Mouse (Mus musculus) hindbrain, embryonic 12.5 days (tissue): ENCODE measurements around the gene Gpr132. TPM values are rescaled to one million over a fixed set of nuclear protein-coding genes. Genes with fewer than 3 reads are reported as not detected.

ENCODE experiments used
- ATAC-seq: fragments of 200-750 bp; cut with Nextera tagmentation; 2 replicates; pipeline ENCODE4 v1.8.0; 2017; ENCODE audit warnings: moderate TSS enrichment; ENCODE audit not compliant: low FRiP score
- H3K27ac ChIP-seq: fragments of 300-500 bp; sonication (generic); 2 replicates; pipeline ENCODE4 v1.5.1; 2016; ENCODE audit warnings: mild to moderate bottlenecking
- H3K27me3 ChIP-seq: fragments of 300-500 bp; sonication (generic); 2 replicates; pipeline ENCODE4 v1.6.1; 2016; ENCODE audit warnings: mild to moderate bottlenecking
- H3K36me3 ChIP-seq: fragments of 300-500 bp; sonication (generic); 2 replicates; pipeline ENCODE4 v1.6.1; 2016; ENCODE audit warnings: mild to moderate bottlenecking
- H3K4me1 ChIP-seq: fragments of 300-500 bp; sonication (generic); 2 replicates; pipeline ENCODE4 v1.6.1; 2016
- H3K4me2 ChIP-seq: fragments of 300-500 bp; sonication (generic); replicated peaks from 2 replicates; pipeline ENCODE4 v1.6.1; 2016; ENCODE audit warnings: mild to moderate bottlenecking
- H3K4me3 ChIP-seq: fragments of 300-500 bp; sonication (generic); 2 replicates; pipeline ENCODE4 v1.5.1; 2016; ENCODE audit warnings: mild to moderate bottlenecking
- H3K9ac ChIP-seq: fragments of 300-500 bp; sonication (generic); 2 replicates; pipeline ENCODE4 v1.6.1; 2016; ENCODE audit warnings: mild to moderate bottlenecking, moderate library complexity
- H3K9me3 ChIP-seq: fragments of 300-500 bp; sonication (generic); replicated peaks from 2 replicates; pipeline ENCODE4 v1.6.1; 2016; ENCODE audit warnings: mild to moderate bottlenecking
- WGBS: fragments of 180-500 bp; shearing (Covaris S2); methylation state at CpG from one replicate; pipeline ENCODE4 v1.1.7; 2016; 5-methylcytosine and 5-hydroxymethylcytosine counted together
- polyA plus RNA-seq: library from polyadenylated mRNA; unstranded; fragments of >200 nt; fragmentation: Nextera tagmentation; extraction: Ambion mirVana; gene quantifications from 2 replicates; pipeline ENCODE4 v1.2.1, GENCODE M21; 2016

Gene Gpr132
- polyA plus RNA-seq, 1 experiment from 2014 or later: not detected

- Histone ChIP-seq H3K9ac (no peak overlapping the region), H3K9me3 (no peaks in the 10 kb centered on the region), H3K4me3 (no peak overlapping the region), H3K4me1 (peaks cover 14% of the 10 kb centered on the region), H3K27me3 (no peaks in the 10 kb centered on the region), H3K27ac (no peak overlapping the region), H3K4me2 (no peak overlapping the region), H3K36me3 (no peaks in the 10 kb centered on the region)
- 59% methylated on average over 4 of the region's 4 CpGs for whole genome bisulfite sequencing
- no peak for ATAC-seq
Observed at GRCm38 (mm10) chr12:112898960-112899359, 30.9 kb upstream of the Gpr132 start.

- peak overlapping the region; percentile 23; the same call in 1 of the 2 replicates for H3K27ac ChIP-seq
- no peaks in the 10 kb centered on the region for H3K36me3 ChIP-seq
- no peaks in the 10 kb centered on the region for H3K9me3 ChIP-seq
- WGBS: 69% methylated on average over 12 of the region's 12 CpGs
- H3K27me3 ChIP-seq: no peaks in the 10 kb centered on the region
- no peak overlapping the region for H3K9ac ChIP-seq
- no peak for ATAC-seq
- H3K4me1 ChIP-seq: peaks cover 14% of the 10 kb centered on the region
- H3K4me3 ChIP-seq: no peak overlapping the region
- H3K4me2 ChIP-seq: peak overlapping the region; percentile 36; the same call in 1 of the 2 replicates
Observed at GRCm38 (mm10) chr12:112898351-112898750, 30.3 kb upstream of the Gpr132 start.

GRCm38 (mm10) chr12:112897522-112898212, 29.6 kb upstream of the Gpr132 start:
- 37% methylated on average over 16 of the region's 16 CpGs for WGBS
- H3K4me2 ChIP-seq: peak overlapping the region; percentile 36
- 0 out of 2 replicates have a peak overlapping the region, but pooled peaks have one; percentile 23 for H3K27ac ChIP-seq
- H3K9ac ChIP-seq: no peak overlapping the region
- peaks cover 14% of the 10 kb centered on the region for H3K4me1 ChIP-seq
- ATAC-seq: peak; percentile 69
- no peaks in the 10 kb centered on the region for H3K27me3 ChIP-seq
- H3K4me3 ChIP-seq: no peak overlapping the region
- H3K9me3 ChIP-seq: no peaks in the 10 kb centered on the region
- no peaks in the 10 kb centered on the region for H3K36me3 ChIP-seq

DNA sequence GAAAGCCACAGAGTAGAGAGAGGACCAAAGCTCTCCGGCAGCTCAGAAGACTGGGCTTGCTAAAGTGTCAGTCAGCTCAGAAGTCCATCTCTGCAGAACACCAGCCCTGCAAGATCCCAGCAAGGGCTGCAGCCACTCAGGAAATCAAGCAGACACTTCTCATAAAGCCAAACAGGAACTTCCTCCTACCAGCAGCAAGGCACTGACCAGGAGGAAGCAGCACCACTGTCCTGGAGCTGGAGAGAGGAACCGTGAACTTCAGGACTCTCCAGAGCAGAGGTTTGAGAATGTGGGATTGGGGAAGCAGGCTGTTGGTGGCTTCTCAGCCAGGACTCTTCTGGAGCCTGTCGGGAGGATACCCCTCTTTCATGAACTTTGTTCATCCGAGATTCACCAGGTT, 26.9 kb upstream of the Gpr132 start:
- Histone ChIP-seq H3K36me3 (no peaks in the 10 kb centered on the region), H3K27ac (no peak overlapping the region), H3K4me2 (no peak overlapping the region), H3K4me1 (peaks cover 11% of the 10 kb centered on the region), H3K4me3 (no peak overlapping the region), H3K27me3 (no peaks in the 10 kb centered on the region), H3K9ac (no peak overlapping the region), H3K9me3 (no peaks in the 10 kb centered on the region)
- ATAC-seq: no peak
- WGBS: 86% methylated on average over 4 of the region's 4 CpGs

DNA sequence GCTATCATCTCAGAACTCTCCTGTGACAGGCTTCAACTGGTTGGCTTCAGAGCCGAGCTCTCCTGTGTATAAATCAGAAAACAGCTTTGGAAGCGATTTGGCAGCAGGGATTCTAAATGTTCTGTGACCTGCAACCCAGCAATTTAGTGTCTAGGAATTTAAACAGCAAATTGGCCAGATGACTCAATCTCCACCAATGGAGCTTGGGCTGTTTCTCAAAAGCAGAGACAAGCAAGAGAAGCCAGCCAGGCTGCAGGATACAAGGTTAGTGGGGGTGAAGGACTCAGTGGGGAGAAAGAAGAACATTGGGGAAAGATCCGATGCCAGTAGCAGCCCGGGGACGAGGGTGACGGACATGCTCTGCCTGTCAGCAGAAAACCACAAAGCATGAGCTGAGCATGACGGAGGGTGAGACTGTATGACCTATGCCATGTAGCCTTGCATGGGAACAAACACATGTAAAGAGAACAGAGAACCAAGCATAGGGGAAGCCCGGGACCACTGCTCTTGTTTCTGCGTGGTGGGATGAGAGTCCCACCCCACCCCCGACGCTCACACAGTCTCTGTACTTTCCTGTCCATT, 26.4 kb upstream of the Gpr132 start:
- Histone ChIP-seq H3K4me1 (peaks cover 11% of the 10 kb centered on the region), H3K4me3 (no peak overlapping the region), H3K27ac (no peak overlapping the region), H3K4me2 (no peak overlapping the region), H3K9ac (no peak overlapping the region), H3K36me3 (no peaks in the 10 kb centered on the region), H3K9me3 (no peaks in the 10 kb centered on the region), H3K27me3 (no peaks in the 10 kb centered on the region)
- no peak for ATAC-seq
- 73% methylated on average over 11 of the region's 11 CpGs for WGBS

- Histone ChIP-seq H3K4me3 (no peak overlapping the region), H3K4me1 (no peaks in the 10 kb centered on the region), H3K27me3 (peaks cover 3% of the 10 kb centered on the region), H3K9ac (no peak overlapping the region), H3K27ac (no peak overlapping the region), H3K9me3 (no peaks in the 10 kb centered on the region), H3K36me3 (no peaks in the 10 kb centered on the region), H3K4me2 (no peak overlapping the region)
- no peak for ATAC-seq
- 64% methylated on average over 7 of the region's 7 CpGs for WGBS
Observed at GRCm38 (mm10) chr12:112885465-112885864, 17.4 kb upstream of the Gpr132 start.

- Histone ChIP-seq H3K36me3 (no peaks in the 10 kb centered on the region), H3K27ac (no peak overlapping the region), H3K27me3 (peaks cover 44% of the 10 kb centered on the region), H3K4me3 (no peak overlapping the region), H3K9me3 (no peaks in the 10 kb centered on the region), H3K4me1 (peaks cover 15% of the 10 kb centered on the region), H3K4me2 (no peak overlapping the region), H3K9ac (no peak overlapping the region)
- no peak for ATAC-seq
- WGBS: 71% methylated on average over 6 of the region's 6 CpGs
Observed at GRCm38 (mm10) chr12:112881301-112881815, 13.3 kb upstream of the Gpr132 start.

- no peaks in the 10 kb centered on the region for H3K9me3 ChIP-seq
- 73% methylated on average over 4 of the region's 4 CpGs for WGBS
- H3K27ac ChIP-seq: no peak overlapping the region
- H3K36me3 ChIP-seq: no peaks in the 10 kb centered on the region
- no peak overlapping the region for H3K9ac ChIP-seq
- peaks cover 51% of the 10 kb centered on the region for H3K27me3 ChIP-seq
- H3K4me3 ChIP-seq: no peak overlapping the region
- no peak for ATAC-seq
- peaks cover 18% of the 10 kb centered on the region for H3K4me1 ChIP-seq
- H3K4me2 ChIP-seq: no peak overlapping the region
Observed at GRCm38 (mm10) chr12:112880661-112881060, 12.6 kb upstream of the Gpr132 start.

GRCm38 (mm10) chr12:112879731-112880130, 11.7 kb upstream of the Gpr132 start:
- Histone ChIP-seq H3K4me2 (no peak overlapping the region), H3K9me3 (no peaks in the 10 kb centered on the region), H3K4me1 (peaks cover 18% of the 10 kb centered on the region), H3K27me3 (peaks cover 60% of the 10 kb centered on the region), H3K27ac (no peak overlapping the region), H3K9ac (no peak overlapping the region), H3K4me3 (no peak overlapping the region), H3K36me3 (no peaks in the 10 kb centered on the region)
- no peak for ATAC-seq
- WGBS: 81% methylated on average over 5 of the region's 5 CpGs

- no peak overlapping the region for H3K27ac ChIP-seq
- no peak for ATAC-seq
- WGBS: under 1% methylated on average over 37 of the region's 37 CpGs
- H3K9ac ChIP-seq: peak overlapping the region; percentile 54
- H3K4me2 ChIP-seq: peak overlapping the region; percentile 64
- peak overlapping the region; percentile 35 for H3K4me3 ChIP-seq
- H3K36me3 ChIP-seq: no peaks in the 10 kb centered on the region
- no peaks in the 10 kb centered on the region for H3K9me3 ChIP-seq
- peaks cover 81% of the 10 kb centered on the region for H3K27me3 ChIP-seq
- peaks cover 26% of the 10 kb centered on the region for H3K4me1 ChIP-seq
Observed at GRCm38 (mm10) chr12:112877607-112878020, 9.6 kb upstream of the Gpr132 start.

DNA sequence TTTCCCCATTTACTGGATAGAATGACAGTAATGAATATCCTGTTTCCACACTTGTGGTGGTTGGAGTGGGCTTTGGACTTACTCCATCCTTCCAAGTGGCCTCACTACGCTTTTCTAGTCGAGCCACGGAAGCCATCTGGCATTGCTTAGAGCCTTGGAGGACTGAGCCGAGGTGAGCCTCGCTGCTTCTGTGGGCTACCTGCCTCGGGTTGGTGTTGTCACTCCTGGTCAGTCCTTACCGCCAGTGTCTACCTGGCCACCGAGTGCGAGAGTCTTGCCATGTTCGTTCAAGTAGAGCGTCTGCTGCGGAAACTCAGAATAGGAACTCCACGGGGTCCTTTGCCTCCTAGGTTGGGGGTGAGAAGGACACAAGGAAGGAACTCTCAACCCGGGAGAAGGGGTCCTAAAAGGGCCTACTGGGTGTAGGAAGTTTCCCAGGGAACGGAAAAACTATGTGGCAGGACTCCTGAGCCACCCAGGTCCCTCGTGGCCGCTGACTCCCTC, 9.1 kb upstream of the Gpr132 start:
- peaks cover 81% of the 10 kb centered on the region for H3K27me3 ChIP-seq
- peaks cover 26% of the 10 kb centered on the region for H3K4me1 ChIP-seq
- peak overlapping the region; percentile 54 for H3K9ac ChIP-seq
- ATAC-seq: no peak
- no peaks in the 10 kb centered on the region for H3K9me3 ChIP-seq
- H3K4me2 ChIP-seq: peak overlapping the region; percentile 64
- WGBS: 10% methylated on average over 17 of the region's 17 CpGs
- H3K27ac ChIP-seq: no peak overlapping the region
- no peaks in the 10 kb centered on the region for H3K36me3 ChIP-seq
- H3K4me3 ChIP-seq: peak overlapping the region; percentile 35

DNA sequence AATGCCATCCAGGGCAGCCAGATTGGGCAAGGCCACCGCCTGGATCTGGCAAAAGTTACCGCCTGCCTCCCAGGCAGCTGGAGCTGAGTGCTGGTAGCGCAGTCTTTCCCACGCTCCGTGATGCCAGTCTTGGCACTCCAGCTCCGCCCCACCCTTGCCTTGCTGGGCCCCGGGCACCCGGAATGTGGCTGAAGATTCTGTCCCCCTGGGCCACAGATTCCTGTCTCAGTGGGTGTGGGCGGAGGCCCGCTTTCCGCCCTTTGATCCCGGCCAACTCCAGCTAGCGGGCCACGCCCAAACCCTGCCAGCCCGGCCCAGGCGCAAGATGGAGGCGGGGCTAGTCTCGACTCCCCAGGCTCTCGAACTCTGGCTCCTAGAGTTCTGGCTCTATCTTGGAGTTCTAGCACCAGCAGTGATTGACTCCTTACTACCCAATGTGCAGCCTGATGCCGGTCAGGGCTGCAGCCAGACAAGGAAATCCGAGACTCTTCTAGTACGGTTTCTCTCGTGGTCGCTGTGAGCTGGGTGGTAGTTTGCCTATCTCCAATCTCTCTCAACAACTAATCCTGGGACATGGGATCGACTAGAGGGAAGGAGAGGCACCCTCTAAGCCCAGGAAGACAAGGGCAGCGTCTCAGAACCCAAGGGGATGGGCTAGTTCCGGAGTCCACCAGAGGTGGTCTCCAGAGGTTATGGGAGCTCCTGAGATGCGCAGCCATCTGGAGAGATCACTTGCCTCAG, 8.5 kb upstream of the Gpr132 start:
- Histone ChIP-seq H3K4me3 (peak overlapping the region; percentile 18), H3K9me3 (no peaks in the 10 kb centered on the region), H3K27ac (no peak overlapping the region), H3K4me2 (peak overlapping the region; percentile 43), H3K9ac (no peak overlapping the region), H3K27me3 (peaks cover 87% of the 10 kb centered on the region), H3K4me1 (peaks cover 26% of the 10 kb centered on the region), H3K36me3 (no peaks in the 10 kb centered on the region)
- 0 out of 2 replicates have a peak, but pooled peaks have one; percentile 1 for ATAC-seq
- WGBS: 5% methylated on average over 28 of the region's 28 CpGs
